Mouse (Mus musculus) heart, adult 2 months (tissue): ENCODE results near the gene Mkrn1.

Source experiments
- CTCF ChIP-seq: fragments of 200-600 bp; IDR thresholded peaks from 2 replicates; pipeline ENCODE4 v1.8.1; 2022; ENCODE audit warnings: antibody characterized with exemption, mild to moderate bottlenecking, moderate library complexity
- POLR2A ChIP-seq: fragments of 200-500 bp; IDR thresholded peaks from 2 replicates; pipeline ENCODE4 v1.6.1; 2011; ENCODE audit warnings: mild to moderate bottlenecking, low read depth, low read length, control low read depth; ENCODE audit not compliant: insufficient read depth

DNA sequence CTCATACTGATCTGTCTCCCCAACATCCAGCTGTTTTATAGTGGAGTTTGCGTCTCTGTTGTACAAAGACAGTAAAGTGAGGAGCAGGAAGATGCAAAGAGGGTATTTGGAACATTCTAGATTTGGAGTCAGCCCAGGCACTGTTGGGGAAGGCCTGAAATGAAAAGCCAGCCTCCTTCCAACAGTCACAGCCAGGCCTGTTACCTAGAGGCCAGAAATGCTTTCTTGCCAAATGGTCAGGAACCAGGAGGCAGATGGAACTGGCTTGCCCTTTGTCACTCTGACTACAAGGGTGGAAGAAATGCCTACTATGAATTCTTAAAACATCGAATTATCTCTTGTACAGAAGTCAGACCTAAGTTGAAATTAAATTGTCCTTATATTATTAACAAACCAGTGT, 30.3 kb downstream of the Mkrn1 start:
- TF ChIP-seq POLR2A = no peak
- TF ChIP-seq CTCF = no peak
